Mouse (Mus musculus): ENCODE data around the gene Duxbl1. TPM values are rescaled to one million over a fixed set of nuclear protein-coding genes. Genes with fewer than 3 reads are reported as not detected.
"Not testable (repeated sequence)": the region's sequence is repeated elsewhere in the genome, so short reads cannot be mapped to it uniquely, and the experiment has no call there.

The Duxbl1 gene
- 4.6 and 4.7 TPM in 2 replicates for polyA plus RNA-seq (2016; fragmentation: Nextera tagmentation; extraction: Ambion mirVana)

DNA sequence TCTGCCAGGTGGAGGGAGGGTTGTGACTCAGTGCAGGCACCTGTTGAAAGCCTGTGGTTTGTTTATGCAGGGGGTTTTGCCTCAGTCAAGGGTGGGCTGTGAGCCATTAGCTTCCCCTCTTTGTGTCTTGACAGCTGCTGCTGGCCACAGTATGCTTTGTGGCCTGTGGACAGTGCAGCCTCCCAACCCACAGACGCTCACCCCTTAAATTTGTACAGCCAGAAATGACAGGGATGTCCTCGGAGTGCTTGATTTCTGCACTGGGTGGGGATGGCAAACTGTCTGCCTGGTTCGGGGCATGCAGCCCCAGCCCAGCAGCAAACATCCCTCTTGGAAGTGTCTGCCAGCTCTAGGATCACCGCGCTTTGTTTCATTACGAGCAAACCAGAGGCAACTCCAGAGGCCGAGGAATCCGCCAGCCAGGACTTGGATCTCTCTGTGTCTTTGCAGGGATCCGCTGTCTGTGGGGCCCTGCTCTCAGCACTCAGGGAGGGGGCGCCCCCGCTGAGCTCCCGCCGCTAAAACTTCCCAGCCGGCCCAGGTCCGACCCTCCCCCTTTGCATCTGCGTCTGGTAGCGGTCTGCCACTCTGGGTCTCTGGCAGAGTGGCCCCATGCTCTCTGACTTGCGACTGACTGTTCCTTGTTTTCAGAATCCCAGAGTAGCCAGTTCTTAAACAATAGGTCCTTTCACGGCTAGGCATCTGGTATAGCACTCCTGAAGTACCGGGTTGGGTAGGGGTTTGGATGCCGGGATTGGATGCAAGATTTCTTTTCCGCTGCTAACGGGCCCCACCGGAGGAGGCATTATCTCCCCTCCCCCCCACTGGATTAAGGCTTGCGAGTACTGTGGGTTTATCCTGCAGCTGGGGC, at the start of gene Duxbl1:
Duxbl1 (plus strand) TSS at position 207 of the 871 bp plus-strand sequence.
- H3K27me3 ChIP-seq (ENCODE audit: insufficient read depth, poor library complexity, severe bottlenecking); H3K9me3 ChIP-seq; H3K4me1 ChIP-seq (replicated peaks); H3K36me3 ChIP-seq; DNase-seq (ENCODE audit: low spot score): not testable (repeated sequence)
- no CpG with 5 or more reads among the region's 25 CpGs for WGBS
- peak within 1 kb of the TSS; percentile 88 for H3K27ac ChIP-seq
- H3K4me3 ChIP-seq: peak within 1 kb of the TSS; percentile 41

DNA sequence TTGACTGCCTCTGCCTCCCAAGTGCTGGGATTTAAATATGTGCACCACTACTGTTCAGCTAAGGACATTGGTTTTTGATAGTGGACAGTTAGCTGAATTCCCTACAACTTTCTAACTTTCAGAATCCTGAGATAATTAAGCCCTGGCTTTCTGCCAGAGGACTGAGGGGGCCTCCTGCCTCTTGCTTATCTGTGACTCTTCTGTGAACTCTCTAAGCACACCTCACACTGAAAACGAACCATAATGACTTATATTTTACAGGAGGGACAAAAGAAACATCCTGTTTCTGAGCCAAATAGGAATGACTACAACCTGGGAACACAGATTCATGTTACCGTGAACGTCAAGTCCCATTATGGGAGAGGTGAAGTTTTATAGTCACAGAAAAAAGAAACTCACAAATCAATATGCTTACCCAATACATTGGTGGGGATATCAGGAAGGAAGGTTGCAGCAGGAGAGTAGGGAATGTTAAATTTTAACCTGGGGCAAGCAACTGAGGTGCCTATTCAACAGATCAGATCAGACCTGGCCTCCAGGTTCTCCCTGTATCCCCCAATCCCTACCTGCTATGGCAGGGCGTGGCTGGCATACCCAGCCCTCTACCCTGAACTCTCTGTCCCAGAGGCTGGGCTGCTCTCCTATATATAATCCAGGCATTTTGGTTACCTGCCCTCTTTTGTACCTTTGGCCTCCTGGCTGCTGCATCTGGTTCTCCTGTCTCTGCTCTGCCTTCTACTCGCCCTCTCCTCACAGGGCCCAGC, 41.3 kb upstream of the Duxbl1 start:
- not testable (repeated sequence) for DNase-seq (ENCODE audit: low spot score); H3K4me3 ChIP-seq; H3K36me3 ChIP-seq; H3K27ac ChIP-seq; H3K4me1 ChIP-seq (replicated peaks); H3K9me3 ChIP-seq; H3K27me3 ChIP-seq (ENCODE audit: insufficient read depth, poor library complexity, severe bottlenecking)
- WGBS: no CpG with 5 or more reads among the region's 5 CpGs

DNA sequence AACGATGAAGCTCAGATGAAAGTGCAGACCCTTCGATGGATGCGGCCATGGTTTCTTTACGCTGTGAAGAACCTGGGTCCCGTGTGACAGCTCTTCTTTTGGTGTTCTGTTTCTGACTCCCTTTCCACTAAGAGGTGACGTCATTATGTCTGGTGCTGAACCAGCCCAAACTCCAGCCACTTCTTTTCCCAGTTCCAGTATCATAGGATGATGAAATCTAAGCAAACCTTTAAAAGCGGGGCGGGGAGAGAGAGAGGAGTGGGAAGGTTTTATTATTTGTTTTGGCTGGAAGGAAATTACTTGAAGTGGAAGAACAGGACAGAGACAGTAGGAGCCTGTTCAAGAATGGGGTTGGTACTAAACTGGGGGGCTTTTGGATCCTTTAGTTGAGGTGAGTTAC, 40.4 kb upstream of the Duxbl1 start, which contains the start of gene Cphx1:
Cphx1 (plus strand) TSS at position 301 of the 400 bp plus-strand sequence.
- not testable (repeated sequence) for H3K27ac ChIP-seq; H3K4me3 ChIP-seq; H3K27me3 ChIP-seq (ENCODE audit: insufficient read depth, poor library complexity, severe bottlenecking); H3K9me3 ChIP-seq; H3K36me3 ChIP-seq; DNase-seq (ENCODE audit: low spot score); H3K4me1 ChIP-seq (replicated peaks)
- WGBS: no CpG with 5 or more reads among the region's 8 CpGs

DNA sequence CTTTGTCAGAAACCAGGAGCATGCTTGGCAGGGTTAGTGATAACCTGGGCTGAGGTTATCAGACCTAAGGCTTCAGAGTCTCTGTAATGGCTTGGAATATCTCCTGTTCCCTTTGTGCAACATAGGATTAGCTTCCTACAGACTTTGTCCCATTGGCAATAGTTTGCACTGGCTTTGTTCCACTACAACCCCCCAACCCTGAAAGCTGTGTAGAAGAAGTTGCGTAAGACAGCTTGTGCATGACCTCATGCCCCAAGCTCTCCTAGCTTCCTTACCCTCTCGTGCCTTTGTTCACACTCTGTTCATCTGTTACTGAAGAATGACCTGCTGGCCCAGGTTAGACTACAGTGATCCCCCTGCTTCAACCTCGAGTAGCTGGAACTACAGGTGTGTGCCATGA, 20.5 kb upstream of the Duxbl1 start:
- H3K27ac ChIP-seq: not testable (repeated sequence)
- no CpG with 5 or more reads among the region's 3 CpGs for WGBS

DNA sequence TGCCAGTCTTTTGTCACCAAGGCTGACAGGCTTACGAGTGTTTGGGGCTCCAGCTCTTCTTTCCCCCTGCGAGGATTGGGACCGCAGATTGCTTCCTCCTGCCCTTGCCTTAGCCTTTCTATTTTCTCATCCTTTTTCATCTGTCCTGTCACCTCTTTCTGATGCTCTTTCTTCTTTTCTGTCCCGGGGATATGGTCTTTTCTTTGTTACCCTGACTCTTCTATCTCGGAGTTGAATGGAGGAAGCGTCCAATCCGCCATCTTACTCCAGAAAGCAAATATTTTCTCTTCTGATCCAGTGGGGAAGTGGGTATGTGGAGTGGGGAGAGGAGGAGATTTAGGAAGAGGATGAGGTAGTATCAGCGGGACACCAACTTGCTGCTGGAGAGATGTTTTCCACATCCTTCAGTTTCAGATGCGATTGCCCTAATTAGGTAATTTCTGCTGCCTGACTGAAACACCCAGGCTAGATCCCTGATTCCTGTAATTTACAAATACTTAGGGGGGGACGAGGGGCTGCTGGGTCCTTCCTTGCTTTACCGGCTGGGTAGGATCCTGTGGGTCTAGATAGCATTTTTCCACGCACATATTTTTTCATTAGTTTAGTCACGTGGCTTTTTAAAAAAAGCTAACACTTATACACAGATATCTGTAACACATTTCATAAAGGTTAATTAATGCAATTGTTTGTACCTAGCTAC, 1.0 kb downstream of the Duxbl1 start:
- Histone ChIP-seq H3K4me3 (peak overlapping the region; percentile 41), H3K27ac (peak overlapping the region; percentile 88)
- DNase-seq (ENCODE audit: low spot score): peak; percentile 34
- WGBS: 1% methylated on average over 8 of the region's 13 CpGs
- H3K27me3 ChIP-seq (ENCODE audit: insufficient read depth, poor library complexity, severe bottlenecking); H3K9me3 ChIP-seq; H3K36me3 ChIP-seq; H3K4me1 ChIP-seq (replicated peaks): not testable (repeated sequence)

More for the DNA sequence above, 20.5 kb upstream of the Duxbl1 start:
- H3K9me3 ChIP-seq; DNase-seq (ENCODE audit: low spot score); H3K36me3 ChIP-seq; H3K4me1 ChIP-seq (replicated peaks); H3K4me3 ChIP-seq; H3K27me3 ChIP-seq (ENCODE audit: insufficient read depth, poor library complexity, severe bottlenecking): not testable (repeated sequence)

DNA sequence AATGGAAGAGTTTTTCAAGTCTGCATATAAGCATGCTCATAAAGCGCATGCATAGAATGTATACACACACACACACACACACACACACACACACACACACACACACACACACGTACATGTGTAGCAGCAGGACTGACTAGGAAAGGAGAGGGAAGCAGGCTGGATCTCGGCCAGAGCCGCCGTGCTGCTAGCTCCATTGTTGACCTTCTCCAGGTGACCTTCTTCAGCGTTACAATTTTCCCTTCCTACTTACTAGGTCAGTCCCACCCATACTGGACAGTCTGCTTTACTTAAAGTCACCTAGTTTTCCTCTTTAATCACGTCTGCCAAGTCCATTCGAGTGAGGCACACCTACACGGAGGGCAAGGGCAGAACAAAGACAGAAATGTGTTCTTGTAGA, 3.5 kb downstream of the Duxbl1 start:
- H3K27ac ChIP-seq; H3K27me3 ChIP-seq (ENCODE audit: insufficient read depth, poor library complexity, severe bottlenecking); H3K4me3 ChIP-seq; H3K4me1 ChIP-seq (replicated peaks); H3K36me3 ChIP-seq; H3K9me3 ChIP-seq; DNase-seq (ENCODE audit: low spot score): not testable (repeated sequence)
- 87% methylated on average over 6 of the region's 9 CpGs for WGBS

DNA sequence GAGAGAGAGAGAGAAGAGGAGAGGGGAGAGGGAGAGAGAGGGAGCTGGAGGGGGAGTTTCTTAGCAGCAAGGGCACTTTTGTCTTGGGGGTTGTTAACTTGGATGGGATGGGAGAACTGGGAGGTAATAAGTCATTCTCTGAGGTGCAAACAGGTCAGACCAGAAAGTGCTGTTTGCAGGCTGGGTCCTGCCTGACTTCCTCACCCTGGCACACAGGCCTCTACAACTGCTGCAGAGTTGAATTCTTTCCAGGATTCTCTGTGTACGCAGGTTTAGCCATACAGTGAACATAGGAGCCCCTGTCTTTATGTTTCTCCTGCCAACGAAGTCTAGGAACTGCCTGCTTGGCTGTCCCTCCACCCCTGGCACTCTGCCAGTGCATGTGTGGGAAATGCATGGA, 29.1 kb downstream of the Duxbl1 start:
- not testable (repeated sequence) for H3K4me1 ChIP-seq (replicated peaks); DNase-seq (ENCODE audit: low spot score); H3K27me3 ChIP-seq (ENCODE audit: insufficient read depth, poor library complexity, severe bottlenecking); H3K27ac ChIP-seq; H3K9me3 ChIP-seq; H3K36me3 ChIP-seq; H3K4me3 ChIP-seq
- WGBS: no CpG with 5 or more reads among the region's 2 CpGs

DNA sequence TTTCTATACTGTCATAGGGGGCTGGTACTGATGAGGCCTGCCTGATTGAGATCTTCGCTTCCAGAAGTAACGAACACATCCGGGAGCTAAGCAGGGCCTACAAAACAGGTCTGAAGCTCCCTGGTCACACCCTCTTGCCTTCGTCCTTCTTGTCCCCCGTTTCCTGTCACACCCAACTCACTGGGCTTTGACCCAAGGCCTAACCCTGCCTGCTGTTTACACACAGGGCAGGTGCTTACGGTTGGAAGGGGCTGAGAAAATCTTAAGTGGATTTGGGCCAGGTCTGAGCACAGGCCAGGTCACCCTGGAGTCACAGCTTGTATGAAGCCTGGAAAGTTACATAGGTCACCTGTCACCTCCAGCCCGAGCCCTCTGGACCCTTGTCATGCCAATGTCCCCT, 38.0 kb downstream of the Duxbl1 start:
- H3K4me1 ChIP-seq (replicated peaks); H3K27ac ChIP-seq; H3K27me3 ChIP-seq (ENCODE audit: insufficient read depth, poor library complexity, severe bottlenecking); H3K9me3 ChIP-seq; H3K36me3 ChIP-seq; H3K4me3 ChIP-seq; DNase-seq (ENCODE audit: low spot score): not testable (repeated sequence)
- no CpG with 5 or more reads among the region's 7 CpGs for WGBS

DNA sequence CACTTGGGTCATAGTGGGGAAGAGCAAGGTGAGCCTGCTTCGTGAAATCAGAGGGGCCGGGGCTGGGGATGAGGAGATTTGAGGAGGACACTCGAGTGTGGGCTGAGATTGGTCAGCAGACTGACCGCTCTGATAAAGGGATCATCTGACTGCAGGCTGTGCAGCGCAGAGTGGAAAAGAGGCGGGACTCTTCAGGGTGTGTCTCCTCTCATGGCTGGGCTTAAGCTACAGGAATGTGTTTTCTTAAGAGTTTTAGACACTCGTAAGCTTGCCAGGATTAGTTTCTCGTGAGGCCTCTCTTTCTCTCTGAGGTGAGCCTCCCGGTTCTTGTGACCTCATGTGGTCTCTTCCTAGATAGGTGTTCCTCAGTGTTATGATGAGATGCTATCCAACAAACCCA, 43.2 kb downstream of the Duxbl1 start:
- H3K27ac ChIP-seq; H3K9me3 ChIP-seq; DNase-seq (ENCODE audit: low spot score); H3K36me3 ChIP-seq; H3K4me1 ChIP-seq (replicated peaks); H3K4me3 ChIP-seq; H3K27me3 ChIP-seq (ENCODE audit: insufficient read depth, poor library complexity, severe bottlenecking): not testable (repeated sequence)
- WGBS: no CpG with 5 or more reads among the region's 9 CpGs

DNA sequence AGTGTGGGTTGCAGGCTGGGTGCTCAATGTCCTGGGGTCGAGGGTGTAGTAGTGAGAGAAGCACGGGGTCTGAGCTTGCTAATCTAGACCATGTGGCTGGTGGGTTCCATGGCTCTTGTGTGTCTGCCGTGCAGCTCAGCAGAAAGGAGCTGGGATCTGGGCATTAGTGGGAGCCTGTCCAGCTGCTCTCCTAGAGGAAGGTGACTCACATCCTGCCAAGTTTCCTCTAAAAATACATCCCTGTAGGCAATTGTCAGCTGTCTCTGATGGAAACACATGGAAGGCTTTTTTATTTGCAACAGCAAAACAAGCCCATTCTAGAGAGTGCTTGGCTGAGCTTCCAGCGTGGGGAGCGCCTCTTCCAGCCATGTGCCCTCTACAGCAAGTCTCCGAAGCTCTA, 44.5 kb downstream of the Duxbl1 start:
- H3K4me1 ChIP-seq (replicated peaks); H3K4me3 ChIP-seq; H3K36me3 ChIP-seq; DNase-seq (ENCODE audit: low spot score); H3K9me3 ChIP-seq; H3K27ac ChIP-seq; H3K27me3 ChIP-seq (ENCODE audit: insufficient read depth, poor library complexity, severe bottlenecking): not testable (repeated sequence)
- no CpG with 5 or more reads among the region's 6 CpGs for WGBS

DNA sequence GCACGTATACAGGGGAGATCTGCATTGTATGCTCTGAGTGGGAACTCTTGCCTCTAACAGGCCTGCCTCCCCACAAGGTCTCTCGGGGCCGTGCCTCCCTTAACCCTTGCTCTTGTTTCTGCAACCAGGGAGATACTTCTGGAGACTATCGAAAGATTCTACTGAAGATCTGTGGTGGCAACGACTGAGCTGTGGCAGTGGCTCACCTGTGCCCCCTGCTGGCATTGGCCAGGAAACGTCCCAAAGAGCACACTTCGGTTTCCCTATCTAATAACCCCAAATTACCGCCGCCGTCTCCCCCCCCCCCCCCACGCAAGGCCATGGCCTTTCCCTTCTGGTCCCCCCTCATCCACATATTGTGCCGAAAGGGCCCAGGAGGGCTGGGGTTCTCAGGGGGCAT, 47.3 kb downstream of the Duxbl1 start:
- not testable (repeated sequence) for H3K27ac ChIP-seq; H3K9me3 ChIP-seq; DNase-seq (ENCODE audit: low spot score); H3K4me3 ChIP-seq; H3K36me3 ChIP-seq; H3K27me3 ChIP-seq (ENCODE audit: insufficient read depth, poor library complexity, severe bottlenecking); H3K4me1 ChIP-seq (replicated peaks)
- WGBS: no CpG with 5 or more reads among the region's 12 CpGs

DNA sequence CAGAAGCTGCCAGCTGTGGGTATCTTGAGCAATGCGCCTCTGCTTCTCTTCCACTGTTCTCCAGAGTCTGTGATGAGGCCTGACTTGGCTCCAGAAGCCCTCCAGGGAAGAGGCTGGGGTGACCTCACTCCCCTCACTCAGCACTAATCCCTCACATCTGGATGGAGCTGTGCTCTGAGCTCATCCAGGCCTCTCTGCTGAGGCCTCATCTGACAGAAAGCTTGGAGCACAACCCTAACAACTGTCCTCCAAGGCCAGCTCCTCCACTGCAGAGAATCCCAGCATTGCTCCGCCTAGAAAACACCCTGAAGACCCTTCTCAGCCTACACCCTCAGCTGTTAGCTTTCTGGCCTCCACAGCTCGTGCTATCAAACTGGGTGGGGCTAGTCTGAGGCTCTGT, 56.0 kb downstream of the Duxbl1 start:
- DNase-seq (ENCODE audit: low spot score); H3K9me3 ChIP-seq; H3K27ac ChIP-seq; H3K36me3 ChIP-seq; H3K4me1 ChIP-seq (replicated peaks); H3K4me3 ChIP-seq; H3K27me3 ChIP-seq (ENCODE audit: insufficient read depth, poor library complexity, severe bottlenecking): not testable (repeated sequence)
- WGBS: no CpG with 5 or more reads among the region's 3 CpGs

DNA sequence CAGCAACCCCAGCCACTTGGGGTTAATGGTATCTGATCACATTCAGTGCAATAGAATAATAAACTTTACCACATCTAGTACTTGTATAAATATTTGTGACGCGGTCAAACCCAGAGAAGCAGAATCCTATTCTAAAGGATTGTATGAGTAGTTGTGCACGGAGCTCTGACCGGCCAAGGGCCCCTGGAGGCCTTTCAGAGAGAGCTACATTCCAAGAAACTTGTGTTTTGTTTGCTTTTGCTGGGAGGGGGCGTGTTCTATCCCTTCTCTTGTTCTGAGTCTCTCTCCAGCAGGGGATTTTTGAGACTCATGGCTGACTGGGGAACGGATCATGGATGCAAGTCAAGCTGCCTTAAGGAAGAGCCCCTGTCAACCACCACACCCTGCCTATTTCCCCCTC, 57.1 kb downstream of the Duxbl1 start:
- DNase-seq (ENCODE audit: low spot score); H3K4me1 ChIP-seq (replicated peaks); H3K27ac ChIP-seq; H3K36me3 ChIP-seq; H3K9me3 ChIP-seq; H3K4me3 ChIP-seq; H3K27me3 ChIP-seq (ENCODE audit: insufficient read depth, poor library complexity, severe bottlenecking): not testable (repeated sequence)
- WGBS: no CpG with 5 or more reads among the region's 6 CpGs
